Mouse (Mus musculus) ovary, adult 2 months (tissue): ENCODE results near the gene Sec61a2. TPM values are rescaled to one million over a fixed set of nuclear protein-coding genes. Genes with fewer than 3 reads are reported as not detected.

ENCODE experiments used
- polyA plus RNA-seq: library from polyadenylated mRNA; depleted of rRNA; stranded (reverse); fragments of >200 nt; gene quantifications from 2 replicates; pipeline ENCODE4 v1.2.3, GENCODE M21; 2012; rRNA removed

Gene Sec61a2
- 54.6 and 57.6 TPM in 2 replicates for polyA plus RNA-seq

GRCm38 (mm10) chr2:5894843-5895570 lies at the start of gene Sec61a2:
Sec61a2 (minus strand) TSS chr2:5895432.

GRCm38 (mm10) chr2:5942416-5943032 lies 47.3 kb upstream of the Sec61a2 start, which contains the start of gene Dhtkd1:
Dhtkd1 (minus strand) TSS chr2:5942792.

GRCm38 (mm10) chr2:5862834-5863233 lies 32.4 kb downstream of the Sec61a2 start, which contains the start of gene Gm13199:
Gm13199 (minus strand) TSS chr2:5862934.

GRCm38 (mm10) chr2:5844873-5845631 lies 50.2 kb downstream of the Sec61a2 start, which contains the start of the genes Nudt5 and Cdc123:
Nudt5 (plus strand) TSS chr2:5845019.
Cdc123 (minus strand) TSS chr2:5845164.

Other genes with a start within 250 kb of the Sec61a2 start
- gene Camk1d, start 180.9 kb downstream of the Sec61a2 start, polyA plus RNA-seq: 2.1 and 6.6 TPM in 2 replicates
- gene Nudt5, start 50.4 kb downstream of the Sec61a2 start, polyA plus RNA-seq: 6.4 and 9.0 TPM in 2 replicates
- gene Cdc123, start 50.3 kb downstream of the Sec61a2 start, polyA plus RNA-seq: 44.0 and 55.8 TPM in 2 replicates
- 2.2 and 3.8 TPM in 2 replicates for gene Gm13199, start 32.5 kb downstream of the Sec61a2 start, polyA plus RNA-seq
- 5.7 and 6.9 TPM in 2 replicates for gene Dhtkd1, start 47.4 kb upstream of the Sec61a2 start, polyA plus RNA-seq
- 1.9 and 2.1 TPM in 2 replicates for gene Upf2, start 56.0 kb upstream of the Sec61a2 start, polyA plus RNA-seq
- 19.7 and 20.1 TPM in 2 replicates for gene Proser2, start 234.8 kb upstream of the Sec61a2 start, polyA plus RNA-seq